Mouse (Mus musculus): ENCODE measurements around the gene Dok3.

DNA sequence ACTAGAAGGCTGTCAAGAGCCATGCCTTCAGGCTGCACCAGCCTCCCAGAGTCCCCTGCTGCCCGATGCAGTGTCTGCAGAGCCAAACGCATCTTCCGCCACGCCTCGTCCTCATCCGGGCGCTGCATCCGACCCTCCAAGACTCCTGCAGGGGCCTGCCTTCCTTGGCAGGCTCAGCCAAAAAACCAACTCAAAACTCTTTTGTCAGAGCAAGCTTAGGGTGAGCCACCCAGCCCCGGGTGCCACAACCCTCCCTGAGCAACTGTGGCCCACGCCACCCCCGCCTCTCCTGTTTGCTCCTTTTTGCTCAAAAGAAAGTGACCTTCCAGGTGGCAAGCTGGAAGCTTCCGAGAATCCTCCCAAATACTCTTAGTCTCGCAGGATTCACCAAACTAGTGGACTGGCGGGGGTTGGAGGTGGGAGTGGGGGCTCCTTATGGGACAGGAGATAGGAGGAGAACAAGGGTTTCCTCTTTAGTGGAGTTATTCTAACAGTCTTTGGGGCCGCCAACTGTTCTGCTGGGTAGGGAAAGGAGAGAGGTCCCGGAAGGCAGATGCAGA is 40.7 kb upstream of the Dok3 start:
- TF ChIP-seq POLR2A (IDR thresholded peaks at IDR 0.05; ENCODE audit: low read depth, low read length) (no peak), CTCF (IDR thresholded peaks at IDR 0.05; ENCODE audit: extremely low read depth, insufficient read depth, insufficient read length, insufficient replicate concordance) (no peak)
